Comparison of ENCODE assay signal across 18 mouse cellular contexts in genomic region chr17:80518811-80519210, GRCm38 (mm10).
"Had no signal": no experiment of that assay in that cellular context is flagged by ENCODE, and none has a peak within 500 bp of the region (broad histone marks: within the 10 kb centered on the region; RNA-seq: fewer than 3 reads in every experiment).

No protein-coding gene starts in this region.

- H3K27ac ChIP-seq: limb, embryonic 12.5 days; limb, embryonic 15.5 days; liver, embryonic 14.5 days; macrophage; midbrain, embryonic 13.5 days; stomach, postnatal 0 days had no signal

- H3K4me1 ChIP-seq: limb, embryonic 12.5 days; limb, embryonic 15.5 days; midbrain, embryonic 13.5 days had no signal

- H3K27me3 ChIP-seq: limb, embryonic 12.5 days; limb, embryonic 15.5 days; midbrain, embryonic 13.5 days had no signal

- ATAC-seq: liver, postnatal 0 days; lung, postnatal 0 days; midbrain, embryonic 13.5 days; midbrain, embryonic 16.5 days had no signal

- H3K4me3 ChIP-seq: limb, embryonic 12.5 days; limb, embryonic 15.5 days; midbrain, embryonic 13.5 days had no signal

- H3K9me3 ChIP-seq: limb, embryonic 12.5 days; limb, embryonic 15.5 days; midbrain, embryonic 13.5 days had no signal

- H3K9ac ChIP-seq: limb, embryonic 12.5 days; limb, embryonic 15.5 days; liver, embryonic 14.5 days; liver, postnatal 0 days; lung, embryonic 14.5 days; midbrain, embryonic 13.5 days had no signal

- H3K36me3 ChIP-seq: limb, embryonic 12.5 days; limb, embryonic 15.5 days; midbrain, embryonic 13.5 days had no signal

- DNase-seq: kidney, adult 18-20 months; kidney, adult 9 months; kidney, postnatal 14 days; kidney, postnatal 4 days; liver, postnatal 0 days; lung, embryonic 14.5 days; right cerebral cortex, postnatal 4 days; thymus, adult 2 months; thymus, postnatal 25 days had no signal

- H3K4me2 ChIP-seq: limb, embryonic 12.5 days; limb, embryonic 15.5 days; liver, embryonic 11.5 days; lung, embryonic 14.5 days; midbrain, embryonic 13.5 days had no signal
